Mouse (Mus musculus): Measurements from ENCODE around the gene Mertk. TPM values are rescaled to one million over a fixed set of nuclear protein-coding genes. Genes with fewer than 3 reads are reported as not detected.

The Mertk gene
- total RNA-seq, 1 experiment from 2014 or later, result not detected

- ATAC-seq (ENCODE audit: extremely low read depth, insufficient number of reproducible peaks, low FRiP score, poor library complexity, severe bottlenecking), result no peak
These were observed 106.6 kb downstream of the Mertk start for GRCm38 (mm10) chr2:128805341-128805740.

- no peak for ATAC-seq (ENCODE audit: extremely low read depth, insufficient number of reproducible peaks, low FRiP score, poor library complexity, severe bottlenecking)
These were observed 107.8 kb downstream of the Mertk start for GRCm38 (mm10) chr2:128806561-128806960.

- ATAC-seq (ENCODE audit: extremely low read depth, insufficient number of reproducible peaks, low FRiP score, poor library complexity, severe bottlenecking), result no peak
These were observed 114.0 kb downstream of the Mertk start for GRCm38 (mm10) chr2:128812761-128813160.

GRCm38 (mm10) chr2:128816311-128816710, 117.6 kb downstream of the Mertk start:
- ATAC-seq (ENCODE audit: extremely low read depth, insufficient number of reproducible peaks, low FRiP score, poor library complexity, severe bottlenecking), result no peak

- no peak for ATAC-seq (ENCODE audit: extremely low read depth, insufficient number of reproducible peaks, low FRiP score, poor library complexity, severe bottlenecking)
These were observed 118.2 kb downstream of the Mertk start for GRCm38 (mm10) chr2:128816916-128817315.

GRCm38 (mm10) chr2:128817387-128817785, 118.6 kb downstream of the Mertk start:
- peak; percentile 31 for ATAC-seq (ENCODE audit: extremely low read depth, insufficient number of reproducible peaks, low FRiP score, poor library complexity, severe bottlenecking)

- peak; percentile 93 for ATAC-seq (ENCODE audit: extremely low read depth, insufficient number of reproducible peaks, low FRiP score, poor library complexity, severe bottlenecking)
These were observed 119.3 kb downstream of the Mertk start, which contains the start of gene Tmem87b for GRCm38 (mm10) chr2:128817786-128818681. Tmem87b (plus strand) TSS chr2:128818118.

- ATAC-seq (ENCODE audit: extremely low read depth, insufficient number of reproducible peaks, low FRiP score, poor library complexity, severe bottlenecking), result no peak
These were observed 120.3 kb downstream of the Mertk start for GRCm38 (mm10) chr2:128818956-128819643.

GRCm38 (mm10) chr2:128820631-128821030, 121.9 kb downstream of the Mertk start:
- ATAC-seq (ENCODE audit: extremely low read depth, insufficient number of reproducible peaks, low FRiP score, poor library complexity, severe bottlenecking), result no peak

- no peak for ATAC-seq (ENCODE audit: extremely low read depth, insufficient number of reproducible peaks, low FRiP score, poor library complexity, severe bottlenecking)
These were observed 125.1 kb downstream of the Mertk start for GRCm38 (mm10) chr2:128823893-128824292.

GRCm38 (mm10) chr2:128827787-128828186, 129.0 kb downstream of the Mertk start:
- no peak for ATAC-seq (ENCODE audit: extremely low read depth, insufficient number of reproducible peaks, low FRiP score, poor library complexity, severe bottlenecking)

GRCm38 (mm10) chr2:128832611-128833010, 133.9 kb downstream of the Mertk start:
- no peak for ATAC-seq (ENCODE audit: extremely low read depth, insufficient number of reproducible peaks, low FRiP score, poor library complexity, severe bottlenecking)

- no peak for ATAC-seq (ENCODE audit: extremely low read depth, insufficient number of reproducible peaks, low FRiP score, poor library complexity, severe bottlenecking)
These were observed 134.3 kb downstream of the Mertk start for GRCm38 (mm10) chr2:128833035-128833434.

GRCm38 (mm10) chr2:128833435-128833834, 134.7 kb downstream of the Mertk start:
- ATAC-seq (ENCODE audit: extremely low read depth, insufficient number of reproducible peaks, low FRiP score, poor library complexity, severe bottlenecking), result no peak

GRCm38 (mm10) chr2:128837531-128837930, 138.8 kb downstream of the Mertk start:
- ATAC-seq (ENCODE audit: extremely low read depth, insufficient number of reproducible peaks, low FRiP score, poor library complexity, severe bottlenecking), result no peak

- ATAC-seq (ENCODE audit: extremely low read depth, insufficient number of reproducible peaks, low FRiP score, poor library complexity, severe bottlenecking), result no peak
These were observed 139.9 kb downstream of the Mertk start for GRCm38 (mm10) chr2:128838611-128839010.

GRCm38 (mm10) chr2:128839501-128839900, 140.7 kb downstream of the Mertk start:
- no peak for ATAC-seq (ENCODE audit: extremely low read depth, insufficient number of reproducible peaks, low FRiP score, poor library complexity, severe bottlenecking)

GRCm38 (mm10) chr2:128842437-128842836, 143.7 kb downstream of the Mertk start:
- ATAC-seq (ENCODE audit: extremely low read depth, insufficient number of reproducible peaks, low FRiP score, poor library complexity, severe bottlenecking), result no peak

GRCm38 (mm10) chr2:128850036-128850435, 151.3 kb downstream of the Mertk start:
- ATAC-seq (ENCODE audit: extremely low read depth, insufficient number of reproducible peaks, low FRiP score, poor library complexity, severe bottlenecking), result no peak

All from neutrophil, adult 5-6 weeks (primary cell).